Mouse (Mus musculus): ENCODE results near the gene Ass1.

Ass1 gene

GRCm38 (mm10) chr2:31489166-31489565 lies 19.2 kb downstream of the Ass1 start:
- DNase-seq (ENCODE audit: low spot score): no peak

- DNase-seq (ENCODE audit: low spot score): no peak
These were observed 20.5 kb downstream of the Ass1 start for GRCm38 (mm10) chr2:31490556-31490955.

DNA sequence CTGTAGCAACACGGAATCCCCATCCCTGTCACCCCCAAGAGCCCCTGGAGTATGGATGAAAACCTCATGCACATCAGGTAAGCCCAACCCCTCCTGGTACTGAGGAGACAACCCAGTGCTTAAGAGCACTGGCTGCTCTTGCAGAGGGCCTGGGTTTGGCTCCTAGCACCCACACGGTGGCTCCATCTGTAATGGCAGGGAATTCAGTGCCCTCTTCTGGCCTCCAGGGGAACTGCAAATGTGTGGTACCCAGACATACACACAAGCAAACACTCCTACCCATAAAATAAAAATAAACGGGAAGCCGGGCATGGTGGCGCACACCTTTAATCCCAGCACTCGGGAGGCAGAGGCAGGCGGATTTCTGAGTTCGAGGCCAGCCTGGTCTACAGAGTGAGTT lies 22.3 kb downstream of the Ass1 start:
- DNase-seq (ENCODE audit: low spot score): no peak

DNA sequence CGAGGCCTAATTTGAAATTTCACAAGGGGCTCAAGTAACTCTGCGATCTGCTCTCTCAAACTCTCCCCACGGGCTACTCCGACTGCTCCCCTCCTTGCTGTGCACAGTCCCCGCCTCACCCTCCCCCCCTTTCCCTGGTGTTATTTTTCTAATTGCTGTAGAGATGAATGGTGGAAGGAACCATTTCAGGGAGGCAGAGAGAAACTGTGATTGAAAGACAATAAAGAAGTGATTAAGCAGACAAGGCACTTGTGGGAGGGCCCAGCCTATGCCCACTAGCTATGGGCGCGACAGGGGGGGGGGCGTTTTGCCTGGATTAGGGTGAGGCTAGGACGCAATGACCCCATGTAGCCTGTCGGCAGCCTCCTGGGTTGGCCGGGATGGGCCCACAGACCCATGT lies 23.2 kb downstream of the Ass1 start:
- no peak for DNase-seq (ENCODE audit: low spot score)

DNA sequence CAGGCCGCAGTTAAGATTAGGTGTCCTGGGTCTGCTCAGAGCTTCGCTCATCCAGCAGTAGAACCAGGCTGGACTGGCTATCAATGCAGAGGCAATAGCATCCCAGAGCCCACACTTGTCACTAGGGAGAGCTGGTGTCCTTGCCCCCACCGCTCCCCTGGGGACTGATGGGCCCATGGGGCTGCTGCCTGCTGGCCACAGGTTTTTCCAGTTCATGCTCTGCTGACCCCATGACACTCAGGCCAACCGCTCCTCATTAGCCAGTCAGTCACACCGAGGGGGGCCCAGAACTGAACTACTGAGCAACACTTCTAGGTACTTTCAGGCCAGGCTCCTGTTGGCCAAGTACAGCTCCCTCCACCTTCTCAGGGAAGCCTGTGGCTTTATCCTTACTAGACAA lies 24.3 kb downstream of the Ass1 start:
- no peak for DNase-seq (ENCODE audit: low spot score)

GRCm38 (mm10) chr2:31495046-31495476 lies 25.1 kb downstream of the Ass1 start:
- no peak for DNase-seq (ENCODE audit: low spot score)

DNA sequence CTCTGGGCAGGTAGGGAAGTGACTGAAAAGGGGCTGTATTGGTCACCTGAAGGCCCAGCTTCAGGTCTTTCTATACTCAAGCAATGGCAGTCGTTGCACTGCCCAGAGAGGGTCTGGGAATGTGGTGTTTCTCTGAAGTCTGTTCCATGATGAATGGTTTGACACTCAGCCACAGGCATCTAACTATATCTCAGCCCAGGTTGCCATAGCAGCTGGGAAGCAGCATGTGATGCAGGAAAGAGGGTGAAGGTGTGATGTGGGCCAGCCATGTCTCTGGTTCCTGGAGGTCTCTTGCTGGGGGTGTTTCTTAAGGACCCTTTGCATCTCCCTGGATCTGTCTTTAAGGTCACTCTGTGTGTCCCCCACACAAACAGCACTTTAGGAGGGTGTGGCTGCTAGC lies 26.1 kb downstream of the Ass1 start:
- no peak for DNase-seq (ENCODE audit: low spot score)

DNA sequence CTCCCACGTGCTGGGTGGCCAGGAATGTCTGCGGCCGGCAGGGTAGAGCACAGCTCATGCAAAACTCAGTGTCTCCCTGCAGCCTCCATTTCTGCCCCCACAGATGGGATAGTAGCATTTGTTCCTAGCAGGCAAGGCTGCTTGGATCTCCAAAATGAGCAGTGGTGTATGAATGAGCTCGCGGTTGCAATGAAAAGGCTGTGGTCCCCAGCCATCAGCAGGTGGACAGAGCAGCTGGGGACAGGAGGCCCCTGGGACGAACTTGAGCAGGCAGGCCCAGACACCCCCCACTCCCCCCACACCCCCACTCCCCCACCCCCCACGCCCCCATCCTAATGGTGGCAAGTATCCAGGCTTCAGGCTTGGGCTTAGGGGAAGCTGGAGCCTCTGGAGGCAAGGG lies 27.1 kb downstream of the Ass1 start:
- no peak for DNase-seq (ENCODE audit: low spot score)

GRCm38 (mm10) chr2:31497635-31498034 lies 27.6 kb downstream of the Ass1 start:
- DNase-seq (ENCODE audit: low spot score): no peak

DNA sequence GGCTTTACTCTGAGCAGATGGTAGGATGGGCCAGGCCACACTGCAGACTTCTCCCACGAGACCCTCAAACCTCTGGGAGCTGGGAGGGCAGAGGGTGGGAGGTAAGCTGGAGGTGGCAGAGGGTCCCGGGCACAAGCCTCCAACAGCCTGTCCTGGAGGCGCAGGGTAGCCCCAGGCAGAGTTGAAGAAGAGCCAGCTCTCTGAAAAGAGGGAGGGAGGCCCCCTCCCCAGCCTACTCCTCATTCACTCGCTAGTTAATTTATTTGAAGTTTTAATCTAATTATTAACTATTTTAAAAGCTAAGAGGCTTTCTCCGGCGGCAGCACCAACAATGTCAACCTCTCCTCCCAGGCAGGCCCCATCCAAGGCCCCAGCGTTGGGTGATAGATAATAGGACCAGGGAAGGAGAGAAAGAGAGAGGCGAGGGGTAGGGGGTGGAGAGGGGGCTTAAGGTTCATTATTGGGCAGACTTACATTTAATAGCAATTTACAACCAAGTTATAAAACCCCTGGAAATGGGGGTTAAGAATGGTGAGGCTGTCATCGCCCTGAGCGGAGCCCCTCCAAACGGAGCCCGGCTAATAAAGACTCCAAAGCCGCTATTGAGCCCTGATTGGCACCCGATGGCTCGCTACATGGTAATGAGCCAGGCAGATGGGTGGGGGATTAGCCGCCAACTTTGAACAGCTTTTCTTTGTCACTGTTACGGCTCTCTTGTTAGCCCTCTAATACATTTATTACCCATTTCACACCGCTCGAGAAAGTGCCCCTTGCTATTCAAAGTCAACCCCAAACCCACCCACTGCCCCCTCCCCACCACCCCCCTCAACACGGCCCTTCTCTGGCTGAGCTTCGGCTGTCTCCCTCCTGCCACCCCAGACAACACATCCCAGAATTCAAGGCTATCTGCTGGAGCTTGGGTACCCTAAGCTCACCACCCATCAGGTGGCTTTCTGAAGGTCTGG lies 29.6 kb downstream of the Ass1 start:
- no peak for DNase-seq (ENCODE audit: low spot score)

- no peak for DNase-seq (ENCODE audit: low spot score)
These were observed 30.5 kb downstream of the Ass1 start for GRCm38 (mm10) chr2:31500292-31501204.

DNA sequence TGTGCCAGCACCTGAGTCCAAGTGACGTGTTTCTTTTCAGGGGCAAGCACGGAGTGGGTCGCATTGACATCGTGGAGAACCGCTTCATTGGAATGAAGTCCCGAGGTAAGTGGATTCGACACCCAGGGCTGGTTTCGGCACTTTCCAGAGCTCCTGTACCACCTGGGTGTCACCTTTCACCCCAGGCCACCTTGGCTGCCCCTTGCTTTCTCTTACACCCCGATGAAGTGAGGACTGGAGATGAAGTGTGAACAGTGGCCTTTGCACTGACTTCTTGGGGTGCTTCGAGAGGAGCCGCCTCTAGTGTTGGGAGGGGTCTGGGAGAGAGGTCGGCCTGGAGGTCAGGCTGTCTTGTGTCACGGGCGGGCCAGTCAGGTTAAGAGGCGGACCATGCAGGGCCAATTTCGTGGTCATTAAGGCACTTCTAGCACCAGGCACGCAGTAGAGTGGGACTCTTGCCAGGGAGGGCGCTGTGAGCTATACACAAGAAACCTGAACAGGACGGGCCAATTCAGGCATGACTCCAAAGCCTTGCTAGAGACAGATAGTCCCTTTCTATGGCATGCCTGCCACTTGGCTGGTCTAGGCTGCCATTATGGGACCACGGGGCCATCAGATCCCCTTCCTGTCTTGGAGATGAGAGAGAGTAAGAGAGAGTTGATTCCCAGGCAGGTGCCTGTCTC lies 31.6 kb downstream of the Ass1 start:
- no peak for DNase-seq (ENCODE audit: low spot score)

- no peak for DNase-seq (ENCODE audit: low spot score)
These were observed 32.9 kb downstream of the Ass1 start for GRCm38 (mm10) chr2:31502616-31503522.

DNA sequence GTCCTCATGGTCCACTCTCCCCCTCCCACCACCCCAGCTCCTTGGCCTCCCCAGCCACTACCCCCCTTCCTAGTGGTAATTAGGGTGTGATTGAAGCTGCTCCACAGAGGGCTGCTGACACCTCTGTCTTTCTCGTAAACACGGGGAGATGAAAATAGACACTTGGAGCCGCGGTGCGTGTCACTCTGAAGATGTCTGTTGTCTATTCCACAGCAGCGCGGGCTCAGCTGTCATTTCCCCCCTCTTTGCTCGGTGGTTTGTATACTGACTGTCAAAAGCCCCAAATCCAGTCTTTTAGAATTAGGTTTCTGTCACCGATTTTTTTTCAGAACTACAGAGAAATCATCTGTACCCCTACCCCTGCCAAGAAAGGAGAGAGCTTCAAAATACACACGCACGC lies 35.5 kb downstream of the Ass1 start:
- DNase-seq (ENCODE audit: low spot score): no peak

- DNase-seq (ENCODE audit: low spot score): no peak
These were observed 38.8 kb downstream of the Ass1 start for GRCm38 (mm10) chr2:31508851-31509250.

DNA sequence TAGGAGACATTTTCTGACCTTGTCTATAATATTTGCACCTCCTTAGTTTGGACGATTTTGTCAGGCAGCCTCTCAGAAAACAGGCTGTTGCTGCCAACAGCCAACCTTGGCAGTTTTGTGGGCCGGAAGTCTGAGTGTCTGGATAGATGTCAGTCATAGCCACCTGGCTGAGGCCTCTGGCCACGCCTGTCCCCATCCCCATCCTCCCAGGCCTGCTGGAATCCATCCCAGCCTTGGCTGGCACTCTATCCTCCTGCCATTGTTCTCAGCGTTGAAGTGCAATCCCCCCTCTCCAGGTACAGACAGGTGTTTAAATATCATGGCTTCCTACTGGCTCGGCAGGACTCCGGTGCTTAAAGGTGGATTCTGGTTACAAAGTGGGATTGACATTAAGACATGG lies 41.3 kb downstream of the Ass1 start:
- DNase-seq (ENCODE audit: low spot score): no peak

DNA sequence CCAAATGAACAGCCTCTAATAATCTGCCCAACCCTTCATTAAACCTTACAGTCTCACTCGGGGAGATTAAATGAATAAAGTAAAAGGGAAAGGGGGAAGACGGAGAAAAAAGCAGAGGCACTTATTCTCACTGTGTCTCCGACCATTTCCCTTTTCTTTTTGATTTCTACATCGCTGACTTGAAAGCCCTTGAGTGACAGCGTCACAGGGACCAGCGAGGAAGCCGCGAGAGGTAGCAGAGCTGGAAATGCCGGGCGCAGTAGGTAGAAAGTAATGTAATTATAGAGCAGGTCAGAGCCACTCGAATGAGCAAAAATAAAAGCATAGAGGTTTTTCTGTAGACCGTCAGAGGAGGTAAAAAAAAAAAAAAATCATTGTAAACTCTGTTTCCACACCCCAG lies 46.5 kb downstream of the Ass1 start:
- DNase-seq (ENCODE audit: low spot score): no peak

GRCm38 (mm10) chr2:31521800-31522335 lies 51.9 kb downstream of the Ass1 start:
- no peak for DNase-seq (ENCODE audit: low spot score)

- no peak for DNase-seq (ENCODE audit: low spot score)
These were observed 54.6 kb downstream of the Ass1 start for GRCm38 (mm10) chr2:31524641-31525040.

DNA sequence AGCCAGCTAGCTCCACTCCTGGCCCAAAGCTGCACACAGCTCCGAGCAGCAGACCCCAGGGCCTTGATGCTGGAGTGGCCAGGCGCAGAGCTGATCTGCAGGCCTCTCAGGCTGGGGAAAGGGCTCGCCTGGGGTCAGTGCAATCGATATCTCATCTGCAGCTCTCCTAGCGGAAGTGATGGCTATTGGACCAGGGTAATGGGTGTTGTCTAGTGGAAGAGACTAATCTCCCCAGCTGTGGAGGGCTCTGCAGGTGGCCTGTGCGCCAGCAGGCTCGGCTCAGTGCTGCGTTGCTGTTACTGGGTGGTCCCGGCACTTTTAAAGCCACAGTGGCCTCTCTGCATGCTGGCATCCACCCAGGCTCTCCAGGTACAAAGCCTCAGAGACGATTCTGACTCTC lies 55.8 kb downstream of the Ass1 start:
- no peak for DNase-seq (ENCODE audit: low spot score)

DNA sequence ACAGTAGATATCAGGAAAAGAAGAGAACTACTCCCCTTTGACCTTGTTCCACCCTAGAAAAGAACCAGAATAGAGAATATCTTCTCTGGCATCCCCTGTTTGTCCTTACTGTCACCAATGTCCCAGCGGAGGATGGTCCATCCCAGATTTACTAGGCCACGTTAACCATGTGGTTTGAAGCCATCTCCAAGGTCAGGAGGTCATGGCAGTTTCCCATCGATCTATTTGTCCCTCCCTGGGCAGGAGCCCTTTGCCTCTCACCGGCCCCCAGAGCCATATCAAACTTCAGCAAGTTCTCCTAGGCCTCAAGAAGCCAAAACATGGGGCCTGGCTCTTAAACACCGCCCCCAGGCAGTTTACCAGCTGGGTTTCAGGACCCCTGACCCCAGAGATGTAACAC lies 60.2 kb downstream of the Ass1 start:
- DNase-seq (ENCODE audit: low spot score): no peak

Data from urinary bladder, postnatal 14 days (tissue).